Mouse (Mus musculus): Measurements from ENCODE around the gene Esyt2.

Esyt2 gene

GRCm38 (mm10) chr12:116362091-116362490 lies 81.1 kb downstream of the Esyt2 start:
- no peak for DNase-seq (ENCODE audit: low read depth)

GRCm38 (mm10) chr12:116366900-116367299 lies 85.9 kb downstream of the Esyt2 start:
- no peak for DNase-seq (ENCODE audit: low read depth)

DNA sequence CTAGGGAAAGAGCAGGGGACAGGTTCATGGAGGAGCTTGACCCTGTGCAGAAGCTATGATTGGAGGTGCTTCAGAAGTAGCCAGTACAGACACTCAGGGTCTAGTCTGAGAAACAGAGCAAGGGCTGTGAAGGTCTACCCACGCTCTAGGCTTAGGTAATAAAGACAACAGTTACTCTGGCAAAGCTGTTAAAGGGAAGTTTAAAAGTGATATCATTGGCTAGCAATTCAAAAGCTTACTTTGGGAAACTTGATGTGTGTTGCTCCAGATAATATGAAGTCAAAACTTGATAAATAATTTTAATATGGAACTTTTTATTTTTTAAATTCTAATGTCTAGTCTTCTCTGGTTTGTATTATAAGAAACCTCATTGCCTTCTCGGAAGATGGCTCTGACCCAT lies 86.3 kb downstream of the Esyt2 start:
- DNase-seq (ENCODE audit: low read depth): no peak

GRCm38 (mm10) chr12:116368857-116369256 lies 87.9 kb downstream of the Esyt2 start:
- DNase-seq (ENCODE audit: low read depth): no peak

DNA sequence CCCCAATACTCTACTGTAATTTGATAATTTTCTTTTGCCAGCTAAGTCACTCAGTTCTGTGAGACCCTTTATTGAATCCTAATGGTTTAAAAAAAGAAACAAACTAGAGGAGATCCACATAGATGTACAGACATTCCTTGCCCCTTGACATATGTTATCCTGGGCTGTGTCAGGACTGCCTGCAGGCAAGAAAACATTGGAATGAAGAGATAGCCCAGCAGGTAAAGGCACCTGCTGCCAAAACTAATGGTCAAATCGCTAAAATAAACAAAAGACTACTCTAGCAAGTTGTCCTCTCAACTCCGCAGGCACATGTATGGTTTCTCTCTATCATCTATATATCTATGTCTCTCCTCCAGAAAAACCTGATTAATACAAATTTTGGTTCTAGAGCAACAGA lies 102.1 kb downstream of the Esyt2 start:
- DNase-seq (ENCODE audit: low read depth): no peak

DNA sequence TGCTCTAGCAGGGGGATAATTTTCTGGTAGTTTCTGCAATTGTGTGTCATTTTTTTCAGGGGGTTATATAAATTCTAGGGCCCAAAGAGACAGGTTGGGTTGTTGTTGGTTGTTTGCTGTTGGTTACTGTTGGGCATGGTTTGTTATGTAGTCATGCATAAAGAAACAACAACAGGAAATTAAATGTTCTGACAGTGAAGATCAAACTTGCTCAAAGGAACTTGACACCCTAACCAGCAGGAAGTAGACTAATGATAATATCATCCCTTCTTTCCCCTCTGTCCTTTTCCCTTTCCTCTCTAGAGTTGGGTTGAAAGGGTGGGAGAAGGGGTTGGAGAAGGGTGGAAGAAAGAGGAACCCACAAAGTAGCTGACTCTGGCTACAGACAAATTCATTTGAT lies 103.0 kb downstream of the Esyt2 start:
- no peak for DNase-seq (ENCODE audit: low read depth)

- DNase-seq (ENCODE audit: low read depth): no peak
These were observed 105.8 kb downstream of the Esyt2 start for GRCm38 (mm10) chr12:116386802-116387201.

DNA sequence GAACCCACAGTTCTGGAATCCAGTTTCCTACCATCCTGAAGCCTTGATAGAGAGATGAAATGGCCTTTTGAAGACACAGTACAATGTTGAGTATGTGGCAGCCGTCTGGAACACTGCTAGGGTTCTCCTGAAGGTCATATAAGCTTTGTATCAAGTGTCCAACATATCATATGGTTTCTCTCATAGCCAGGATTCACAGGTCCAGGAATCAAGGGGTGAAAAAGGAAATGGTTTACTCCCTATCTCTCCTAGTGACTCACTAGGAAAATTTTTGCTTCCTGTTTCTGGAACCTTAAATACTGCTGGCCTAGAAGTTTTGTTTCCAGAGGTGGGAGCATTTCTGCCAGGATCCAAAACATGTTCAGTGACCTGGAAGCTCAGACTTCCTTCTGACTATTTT lies 108.9 kb downstream of the Esyt2 start:
- no peak for DNase-seq (ENCODE audit: low read depth)

DNA sequence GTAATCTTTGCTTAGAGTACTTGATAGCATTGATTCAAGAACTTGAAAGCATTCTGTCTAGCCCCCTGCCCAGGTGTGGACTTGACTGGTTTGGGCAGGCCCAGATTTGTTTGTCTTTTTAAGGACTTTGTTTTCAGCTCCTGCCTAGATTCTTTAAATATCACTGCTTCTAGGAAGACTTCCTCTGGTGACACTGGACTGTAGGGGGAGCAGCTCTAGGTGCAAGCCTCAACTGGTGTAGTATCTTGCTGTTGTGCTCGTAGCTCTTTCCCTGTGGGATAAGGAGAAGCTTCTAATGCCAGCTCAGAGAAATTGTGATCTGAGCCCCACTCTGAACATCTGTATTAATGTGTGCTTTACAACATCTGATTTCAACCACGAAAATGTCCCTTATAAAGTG lies 113.3 kb downstream of the Esyt2 start:
- DNase-seq (ENCODE audit: low read depth): no peak

- no peak for DNase-seq (ENCODE audit: low read depth)
These were observed 114.3 kb downstream of the Esyt2 start for GRCm38 (mm10) chr12:116395312-116395711.

GRCm38 (mm10) chr12:116396072-116396695 lies 115.2 kb downstream of the Esyt2 start:
- no peak for DNase-seq (ENCODE audit: low read depth)

- no peak for DNase-seq (ENCODE audit: low read depth)
These were observed 123.2 kb downstream of the Esyt2 start for GRCm38 (mm10) chr12:116404012-116404679.

DNA sequence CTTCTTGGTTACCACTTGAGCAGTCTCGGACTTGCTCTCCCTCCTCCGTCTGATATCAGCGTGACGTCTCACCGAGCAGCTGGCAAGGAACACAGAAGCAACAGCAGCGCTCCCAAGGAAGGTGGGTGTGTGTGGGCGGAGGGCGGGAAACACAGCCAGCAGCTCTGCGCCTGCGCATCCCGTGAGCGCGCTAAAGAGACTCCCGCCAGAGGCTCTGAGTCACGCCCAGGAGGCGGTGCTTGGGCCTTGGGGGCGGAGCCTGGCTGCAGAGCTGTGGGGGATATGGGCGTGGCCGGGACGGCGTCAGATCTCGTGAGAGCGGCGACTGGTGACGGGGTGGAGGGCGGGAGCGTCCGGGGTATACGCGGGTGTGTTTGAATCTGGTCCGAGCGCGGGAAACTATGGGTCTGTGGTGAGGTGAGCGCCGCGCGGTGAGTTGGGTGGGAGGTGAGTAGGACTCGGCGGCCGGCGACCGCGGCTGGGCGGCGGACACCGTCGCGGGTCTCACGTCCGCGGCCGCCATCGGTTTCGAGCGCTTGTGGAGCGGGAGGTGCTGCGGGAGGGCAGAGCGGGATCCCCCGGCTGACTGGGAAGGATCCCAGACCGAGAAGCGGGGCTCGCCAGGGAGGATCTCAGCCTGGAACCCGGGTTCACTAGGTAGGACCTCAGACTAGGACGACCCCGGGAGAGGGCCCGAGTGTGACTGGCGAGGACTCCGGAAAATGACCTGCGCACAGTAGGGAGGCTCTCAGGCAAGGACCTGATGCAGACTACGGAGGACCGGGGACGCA lies 124.2 kb downstream of the Esyt2 start, which contains the start of gene Ncapg2:
Gene Ncapg2, plus strand, starts transcription at position 358 of the 791 bp plus-strand sequence.
- peak; percentile 99 for DNase-seq (ENCODE audit: low read depth)

DNA sequence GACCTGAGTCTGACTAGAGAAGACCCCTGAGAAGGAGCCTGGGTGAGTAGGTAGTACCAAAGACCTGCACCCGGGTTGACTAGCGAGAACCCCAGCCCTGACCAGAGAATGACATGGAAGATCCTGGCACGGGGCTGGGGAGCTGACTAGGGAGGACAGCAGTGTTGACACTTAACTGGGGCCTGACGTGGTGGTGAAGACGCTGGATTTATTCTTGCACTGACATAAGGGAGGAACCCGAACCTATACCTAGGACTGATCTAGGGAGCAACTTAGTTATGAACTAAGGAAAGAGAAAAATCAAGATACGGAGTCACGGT lies 124.8 kb downstream of the Esyt2 start:
- peak; percentile 62 for DNase-seq (ENCODE audit: low read depth)

DNA sequence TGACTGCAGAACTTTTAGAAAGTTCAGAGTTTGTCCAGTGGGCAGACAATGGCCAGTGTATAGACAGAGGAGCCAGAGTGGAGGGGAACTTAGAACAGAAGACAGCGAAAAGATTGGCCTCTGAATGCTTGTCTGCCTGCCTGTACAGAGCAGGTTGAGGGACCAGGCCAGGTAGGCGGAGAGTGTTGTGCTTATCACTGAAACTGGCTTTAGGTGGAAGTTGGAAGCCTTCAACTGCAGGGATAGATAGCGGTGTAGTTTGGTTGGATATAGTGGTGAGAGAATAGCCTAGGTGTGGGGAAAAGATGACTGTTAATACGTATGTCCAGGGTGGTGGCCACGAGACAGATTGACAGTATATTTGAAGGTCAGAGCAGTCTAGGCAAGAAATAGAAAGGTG lies 126.9 kb downstream of the Esyt2 start:
- no peak for DNase-seq (ENCODE audit: low read depth)

DNA sequence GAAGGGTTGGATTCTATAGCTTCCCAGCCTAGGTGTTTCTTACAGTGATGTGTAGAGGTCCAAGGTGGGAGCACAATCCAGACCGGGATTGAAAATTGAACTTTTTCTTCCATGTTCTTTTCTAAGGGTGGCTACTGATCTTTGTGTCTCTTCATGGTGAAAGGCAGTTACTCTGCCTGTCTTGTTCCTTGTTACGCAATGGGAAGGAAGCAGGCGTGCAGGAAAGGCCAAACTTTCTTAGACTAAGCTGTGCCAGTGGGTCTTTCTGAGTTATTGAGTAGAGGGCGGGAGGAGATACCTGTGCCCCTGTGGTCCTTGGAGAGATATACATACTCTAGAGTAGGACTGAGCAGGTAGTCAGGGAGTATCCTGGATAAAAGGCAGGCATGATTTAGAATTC lies 133.9 kb downstream of the Esyt2 start:
- DNase-seq (ENCODE audit: low read depth): peak; percentile 33

DNA sequence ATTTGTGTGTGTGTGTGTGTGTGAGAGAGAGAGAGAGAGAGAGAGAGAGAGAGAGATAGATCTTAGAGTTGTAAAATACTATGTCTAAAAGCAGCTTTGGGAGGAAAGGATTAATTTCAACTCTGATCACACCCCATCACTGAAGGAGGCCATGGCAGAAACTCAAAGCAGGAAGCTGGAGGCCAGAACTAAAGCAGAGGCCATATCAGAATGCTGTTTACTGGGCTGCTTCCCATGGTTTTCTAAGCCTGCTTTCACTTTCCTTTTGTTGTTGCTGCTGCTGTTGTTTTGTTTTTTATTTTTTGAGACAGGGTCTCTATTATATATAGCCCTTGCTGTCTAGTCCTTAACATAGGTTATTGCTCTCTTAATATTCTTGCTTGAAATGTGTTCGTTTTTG lies 135.5 kb downstream of the Esyt2 start:
- peak; percentile 47 for DNase-seq (ENCODE audit: low read depth)

GRCm38 (mm10) chr12:116421656-116422055 lies 140.7 kb downstream of the Esyt2 start:
- no peak for DNase-seq (ENCODE audit: low read depth)

DNA sequence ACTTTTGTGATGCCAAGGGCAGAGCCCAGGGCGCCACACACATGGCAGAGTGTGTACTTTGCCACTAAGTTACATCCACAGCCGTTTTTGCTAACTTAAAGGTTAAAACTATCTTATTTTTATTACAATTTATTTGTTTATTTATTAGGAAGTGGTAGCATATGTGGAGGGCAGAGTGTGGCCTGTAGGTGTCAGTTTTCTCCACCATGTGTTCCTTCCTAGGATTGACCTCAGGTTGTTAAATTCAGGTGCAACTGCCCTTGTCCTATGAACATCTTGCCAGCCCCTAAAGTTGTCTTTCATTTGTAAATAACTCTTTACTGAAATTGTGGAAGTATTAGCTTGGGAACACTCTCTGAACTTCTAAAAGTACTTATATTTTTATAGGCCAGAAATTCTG lies 144.4 kb downstream of the Esyt2 start:
- peak; percentile 42 for DNase-seq (ENCODE audit: low read depth)

DNA sequence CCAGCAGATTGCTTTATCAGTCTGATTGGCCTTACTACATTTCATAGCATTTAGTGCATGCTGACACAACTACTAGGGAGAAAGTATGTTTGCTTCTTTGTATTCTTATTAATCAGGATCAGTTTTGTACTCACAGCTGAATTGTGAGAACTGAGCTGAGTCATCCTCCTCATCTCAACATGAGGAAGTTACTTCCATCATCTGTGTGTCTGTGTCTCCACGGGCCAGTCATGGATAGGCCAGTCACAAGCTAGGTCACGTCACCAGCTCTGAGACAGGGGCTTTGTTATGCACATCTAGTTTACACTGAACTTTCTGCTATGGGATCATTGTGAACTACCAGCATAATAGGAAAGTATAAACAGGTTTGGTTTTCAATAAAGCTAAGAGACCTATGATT lies 152.7 kb downstream of the Esyt2 start:
- DNase-seq (ENCODE audit: low read depth): no peak

GRCm38 (mm10) chr12:116435232-116435631 lies 154.2 kb downstream of the Esyt2 start:
- DNase-seq (ENCODE audit: low read depth): no peak

DNA sequence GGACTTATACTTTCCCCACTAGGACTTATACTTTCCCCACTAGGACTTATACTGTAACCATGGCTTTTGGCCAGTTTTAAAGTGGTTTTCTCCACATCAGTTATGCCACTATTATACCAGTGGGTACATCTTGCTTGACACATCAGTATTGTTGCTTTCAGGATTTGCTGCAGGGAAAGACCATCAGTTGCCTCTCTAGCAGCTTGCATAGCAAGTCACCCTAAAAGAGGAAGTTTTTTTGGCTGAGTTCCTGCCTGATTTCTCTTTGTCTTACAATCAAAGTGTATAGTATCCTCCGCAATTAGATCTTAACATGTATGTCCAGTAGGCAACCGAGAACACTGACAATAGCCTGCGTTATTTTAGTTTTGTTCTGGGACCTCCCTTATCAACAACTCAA lies 155.1 kb downstream of the Esyt2 start:
- peak; percentile 31 for DNase-seq (ENCODE audit: low read depth)

DNA sequence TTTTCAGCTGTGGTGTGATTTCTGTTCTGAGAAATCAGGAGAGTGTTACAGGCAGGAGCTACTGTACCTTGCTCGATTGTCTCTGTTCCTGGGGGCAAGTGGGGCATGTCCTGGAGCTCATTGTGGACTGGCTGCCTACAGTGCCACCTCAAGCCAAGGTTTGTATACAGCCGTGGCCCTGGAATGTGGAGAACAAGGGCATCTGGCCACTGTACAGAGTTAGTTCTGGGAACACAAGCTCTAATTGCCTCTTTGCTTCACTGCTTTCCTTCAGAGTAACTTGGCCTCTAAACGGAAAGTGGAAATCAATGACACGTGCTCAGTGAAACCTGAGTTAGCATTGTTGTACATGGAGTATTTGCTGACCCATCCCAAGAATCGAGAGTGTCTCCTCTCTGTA lies 157.6 kb downstream of the Esyt2 start:
- DNase-seq (ENCODE audit: low read depth): no peak
